Mouse (Mus musculus): Measurements from ENCODE around the gene Nipsnap3a. TPM values are rescaled to one million over a fixed set of nuclear protein-coding genes. Genes with fewer than 3 reads are reported as not detected.

Nipsnap3a gene
- total RNA-seq (2018; cell fraction: chromatin; rRNA removed), result not detected
- not detected for total RNA-seq (2018; cell fraction: cytosol; rRNA removed)
- not detected for total RNA-seq (2018; cell fraction: nucleus; rRNA removed)
- polyA plus RNA-seq (2018), result not detected in 3 replicates

- 53% methylated on average over 12 of the region's 12 CpGs for WGBS (ENCODE audit: missing documents)
- Histone ChIP-seq H3K79me2 (ENCODE audit: inconsistent target) (no peaks in the 10 kb centered on the region), H3K4me3 (ENCODE audit: inconsistent target) (no peak within 1 kb of the TSS), H3K36me3 (ENCODE audit: inconsistent target) (no peaks in the 10 kb centered on the region), H3K27ac (no peak within 1 kb of the TSS)
Measured at GRCm38 (mm10) chr4:52989248-52989647, at the start of gene Nipsnap3a. Gene Nipsnap3a, plus strand, starts transcription at chr4:52989272.

GRCm38 (mm10) chr4:52946665-52947064 is 42.4 kb upstream of the Nipsnap3a start:
- Histone ChIP-seq H3K36me3 (ENCODE audit: inconsistent target) (no peaks in the 10 kb centered on the region), H3K4me3 (ENCODE audit: inconsistent target) (no peak overlapping the region), H3K27ac (no peak overlapping the region), H3K79me2 (ENCODE audit: inconsistent target) (no peaks in the 10 kb centered on the region)

- 87% methylated on average over 2 of the region's 2 CpGs for WGBS (ENCODE audit: missing documents)
- Histone ChIP-seq H3K79me2 (ENCODE audit: inconsistent target) (no peaks in the 10 kb centered on the region), H3K4me3 (ENCODE audit: inconsistent target) (no peak overlapping the region), H3K36me3 (ENCODE audit: inconsistent target) (no peaks in the 10 kb centered on the region), H3K27ac (no peak overlapping the region)
Measured at GRCm38 (mm10) chr4:52949005-52949404, 40.1 kb upstream of the Nipsnap3a start.

- 42% methylated on average over 4 of the region's 4 CpGs for WGBS (ENCODE audit: missing documents)
- Histone ChIP-seq H3K36me3 (ENCODE audit: inconsistent target) (no peaks in the 10 kb centered on the region), H3K4me3 (ENCODE audit: inconsistent target) (no peak overlapping the region), H3K79me2 (ENCODE audit: inconsistent target) (no peaks in the 10 kb centered on the region), H3K27ac (no peak overlapping the region)
Measured at GRCm38 (mm10) chr4:52958693-52959092, 30.4 kb upstream of the Nipsnap3a start.

GRCm38 (mm10) chr4:52964247-52964646 is 24.8 kb upstream of the Nipsnap3a start, which contains the start of gene Olfr270:
Gene Olfr270, plus strand, starts transcription at chr4:52964547.
- no peaks in the 10 kb centered on the region for H3K79me2 ChIP-seq (ENCODE audit: inconsistent target)
- no peak within 1 kb of the TSS for H3K27ac ChIP-seq
- no peaks in the 10 kb centered on the region for H3K36me3 ChIP-seq (ENCODE audit: inconsistent target)
- no peak within 1 kb of the TSS for H3K4me3 ChIP-seq (ENCODE audit: inconsistent target)

- H3K4me3 ChIP-seq (ENCODE audit: inconsistent target), result no peak overlapping the region
- 70% methylated on average over 2 of the region's 2 CpGs for WGBS (ENCODE audit: missing documents)
- no peaks in the 10 kb centered on the region for H3K79me2 ChIP-seq (ENCODE audit: inconsistent target)
- no peaks in the 10 kb centered on the region for H3K36me3 ChIP-seq (ENCODE audit: inconsistent target)
- no peak overlapping the region for H3K27ac ChIP-seq
Measured at GRCm38 (mm10) chr4:52985216-52985615, 3.9 kb upstream of the Nipsnap3a start.

- WGBS (ENCODE audit: missing documents), result 100% methylated on average over 2 of the region's 2 CpGs
Measured at GRCm38 (mm10) chr4:52986266-52986665, 2.8 kb upstream of the Nipsnap3a start.

DNA sequence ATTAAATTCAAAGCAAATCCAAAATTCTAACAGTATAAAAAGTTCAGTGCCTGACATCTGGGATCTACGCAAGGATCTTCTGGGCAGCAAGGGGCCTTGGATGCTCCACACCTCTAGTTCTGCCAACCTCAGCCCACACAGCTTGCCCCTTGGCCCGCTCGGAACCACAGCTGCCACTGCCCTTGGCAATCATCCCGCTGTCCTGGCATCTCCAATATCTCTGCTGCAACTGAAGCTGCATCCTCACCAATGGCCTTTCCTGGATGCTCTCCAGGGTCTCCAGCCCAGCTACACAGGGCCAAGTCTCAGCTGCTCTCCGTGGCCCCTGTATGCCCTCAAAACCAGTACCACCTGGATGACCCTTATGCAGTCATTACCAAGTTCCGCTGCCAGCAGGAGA is 10.4 kb downstream of the Nipsnap3a start:
- Histone ChIP-seq H3K79me2 (ENCODE audit: inconsistent target) (no peaks in the 10 kb centered on the region), H3K27ac (no peak overlapping the region), H3K4me3 (ENCODE audit: inconsistent target) (no peak overlapping the region), H3K36me3 (ENCODE audit: inconsistent target) (no peaks in the 10 kb centered on the region)
- 96% methylated on average over 6 of the region's 6 CpGs for WGBS (ENCODE audit: missing documents)

More at GRCm38 (mm10) chr4:52986266-52986665, 2.8 kb upstream of the Nipsnap3a start:
- Histone ChIP-seq H3K79me2 (ENCODE audit: inconsistent target) (no peaks in the 10 kb centered on the region), H3K27ac (no peak overlapping the region), H3K36me3 (ENCODE audit: inconsistent target) (no peaks in the 10 kb centered on the region), H3K4me3 (ENCODE audit: inconsistent target) (no peak overlapping the region)

DNA sequence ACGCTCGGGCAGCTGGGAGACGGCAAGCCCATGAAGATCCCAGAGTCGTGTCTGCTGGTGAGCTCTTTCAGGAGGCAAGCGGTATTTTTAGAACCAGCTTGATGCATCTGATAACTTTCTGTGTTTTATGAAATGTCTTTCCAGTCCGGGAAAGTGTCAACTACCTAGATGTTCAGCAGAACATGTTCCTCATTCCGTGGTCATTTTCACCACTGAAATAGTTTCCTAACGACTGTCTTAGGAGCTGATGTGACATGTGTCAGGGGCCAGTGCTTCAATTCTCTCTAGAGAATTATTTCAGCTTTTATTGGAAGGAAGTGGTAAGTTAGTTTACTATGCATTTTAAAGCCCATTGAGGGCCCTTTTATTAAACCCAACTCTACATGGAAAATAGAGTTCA is 11.1 kb downstream of the Nipsnap3a start:
- no peak overlapping the region for H3K4me3 ChIP-seq (ENCODE audit: inconsistent target)
- 10% methylated on average over 8 of the region's 8 CpGs for WGBS (ENCODE audit: missing documents)
- no peaks in the 10 kb centered on the region for H3K79me2 ChIP-seq (ENCODE audit: inconsistent target)
- H3K27ac ChIP-seq, result no peak overlapping the region
- H3K36me3 ChIP-seq (ENCODE audit: inconsistent target), result no peaks in the 10 kb centered on the region

GRCm38 (mm10) chr4:53009183-53009582 is 20.1 kb downstream of the Nipsnap3a start:
- WGBS (ENCODE audit: missing documents), result 89% methylated on average over 4 of the region's 4 CpGs
- H3K4me3 ChIP-seq (ENCODE audit: inconsistent target), result no peak overlapping the region
- H3K36me3 ChIP-seq (ENCODE audit: inconsistent target), result peaks cover 2% of the 10 kb centered on the region; the same call in 1 of the 2 replicates
- no peak overlapping the region for H3K27ac ChIP-seq
- H3K79me2 ChIP-seq (ENCODE audit: inconsistent target), result peaks cover 20% of the 10 kb centered on the region

GRCm38 (mm10) chr4:53009871-53010270 is 20.8 kb downstream of the Nipsnap3a start:
- WGBS (ENCODE audit: missing documents), result 92% methylated on average over 4 of the region's 4 CpGs
- peaks cover 5% of the 10 kb centered on the region; the same call in 1 of the 2 replicates for H3K36me3 ChIP-seq (ENCODE audit: inconsistent target)
- no peak overlapping the region for H3K27ac ChIP-seq
- H3K4me3 ChIP-seq (ENCODE audit: inconsistent target), result no peak overlapping the region
- peaks cover 25% of the 10 kb centered on the region for H3K79me2 ChIP-seq (ENCODE audit: inconsistent target)

DNA sequence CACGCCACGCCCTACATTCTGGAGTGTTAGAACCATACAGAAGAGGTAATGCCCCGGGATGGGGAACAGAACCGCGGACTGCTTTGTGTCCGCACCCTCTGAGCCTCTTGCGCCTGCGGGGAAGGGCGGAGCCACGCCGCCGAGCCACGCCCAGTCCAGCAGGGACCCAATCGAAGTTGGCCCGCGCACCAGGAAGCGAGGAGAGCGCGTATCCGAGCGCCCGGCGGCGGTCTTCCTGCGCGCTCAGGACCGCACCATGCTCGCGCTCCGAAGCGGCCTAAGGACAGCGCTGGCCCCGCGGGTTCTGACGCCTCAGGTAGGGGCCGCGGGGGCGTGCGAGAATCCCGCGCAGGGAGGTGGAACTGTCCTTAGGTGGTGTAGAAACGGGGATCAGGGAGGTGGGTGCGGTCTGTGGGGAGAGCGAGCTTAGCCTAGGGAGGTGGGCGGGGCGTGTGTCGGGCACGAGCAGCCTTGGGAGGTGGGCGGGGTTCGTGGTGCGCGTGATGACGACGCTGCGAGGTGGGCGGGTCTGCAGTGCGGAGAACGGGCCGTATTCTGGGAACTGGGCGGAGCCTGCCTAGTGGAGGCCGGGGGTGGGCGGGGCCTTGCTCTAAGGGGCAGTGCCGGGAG is 22.8 kb downstream of the Nipsnap3a start, which contains the start of gene Nipsnap3b:
Nipsnap3b (plus strand) TSS at position 149 of the 630 bp plus-strand sequence.
- Histone ChIP-seq H3K79me2 (ENCODE audit: inconsistent target) (peaks cover 25% of the 10 kb centered on the region), H3K4me3 (ENCODE audit: inconsistent target) (peak within 1 kb of the TSS; percentile 52), H3K36me3 (ENCODE audit: inconsistent target) (peaks cover 22% of the 10 kb centered on the region), H3K27ac (no peak within 1 kb of the TSS)
- 2% methylated on average over 59 of the region's 63 CpGs for WGBS (ENCODE audit: missing documents)

GRCm38 (mm10) chr4:53014421-53014820 is 25.3 kb downstream of the Nipsnap3a start:
- 86% methylated on average over 6 of the region's 7 CpGs for WGBS (ENCODE audit: missing documents)
- no peak overlapping the region for H3K4me3 ChIP-seq (ENCODE audit: inconsistent target)
- peaks cover 25% of the 10 kb centered on the region for H3K79me2 ChIP-seq (ENCODE audit: inconsistent target)
- no peak overlapping the region for H3K27ac ChIP-seq
- H3K36me3 ChIP-seq (ENCODE audit: inconsistent target), result peaks cover 48% of the 10 kb centered on the region

DNA sequence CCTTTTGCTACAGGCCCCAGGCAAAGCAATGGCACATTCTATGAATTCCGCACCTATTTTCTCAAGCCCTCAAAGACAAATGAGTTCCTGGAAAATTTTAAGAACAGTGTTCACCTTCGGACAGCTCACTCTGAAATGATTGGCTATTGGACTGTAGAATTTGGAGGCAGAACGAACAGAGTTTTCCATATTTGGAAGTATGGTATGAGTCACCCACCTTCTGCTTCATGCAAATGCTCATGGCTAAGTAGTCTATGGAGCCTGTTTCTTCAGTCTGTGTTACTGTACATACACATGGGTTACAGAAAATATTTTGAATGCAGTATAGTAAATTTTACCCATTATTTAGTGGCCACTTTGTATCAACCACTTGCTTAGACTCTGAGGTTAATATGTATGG is 26.0 kb downstream of the Nipsnap3a start:
- Histone ChIP-seq H3K4me3 (ENCODE audit: inconsistent target) (no peak overlapping the region), H3K27ac (no peak overlapping the region), H3K36me3 (ENCODE audit: inconsistent target) (peaks cover 54% of the 10 kb centered on the region), H3K79me2 (ENCODE audit: inconsistent target) (peaks cover 25% of the 10 kb centered on the region)
- WGBS (ENCODE audit: missing documents), result 100% methylated on average over 3 of the region's 3 CpGs

DNA sequence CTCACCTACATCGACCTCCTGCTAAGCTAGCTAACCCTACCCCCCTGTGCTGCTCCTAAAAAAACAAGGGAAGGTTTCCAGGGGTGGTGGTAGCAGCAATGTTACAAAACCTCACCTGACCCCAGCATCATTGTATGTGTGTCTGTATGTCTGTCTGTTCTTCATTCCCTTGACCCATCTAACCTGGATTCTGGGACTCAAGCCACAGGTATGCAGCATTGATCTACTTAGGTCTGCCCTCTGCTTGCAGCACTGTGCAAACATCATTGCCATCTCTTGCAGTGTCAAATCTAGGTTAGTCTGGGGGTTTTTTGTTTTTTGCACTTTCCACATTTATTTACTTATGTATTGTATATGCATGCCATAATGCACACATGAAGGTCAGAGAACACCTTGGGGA is 29.3 kb downstream of the Nipsnap3a start:
- Histone ChIP-seq H3K79me2 (ENCODE audit: inconsistent target) (peaks cover 13% of the 10 kb centered on the region; the same call in 1 of the 2 replicates), H3K36me3 (ENCODE audit: inconsistent target) (peaks cover 84% of the 10 kb centered on the region), H3K27ac (no peak overlapping the region), H3K4me3 (ENCODE audit: inconsistent target) (no peak overlapping the region)
- 100% methylated on average over 1 of the region's 1 CpGs for WGBS (ENCODE audit: missing documents)
